Mouse (Mus musculus) right cerebral cortex, postnatal 4 days (tissue): ENCODE measurements around the gene Pde8a.

Experiments
- DNase-seq: peaks from one replicate; pipeline ENCODE4 v3.0.0-alpha.2; 2022

The Pde8a gene

DNA sequence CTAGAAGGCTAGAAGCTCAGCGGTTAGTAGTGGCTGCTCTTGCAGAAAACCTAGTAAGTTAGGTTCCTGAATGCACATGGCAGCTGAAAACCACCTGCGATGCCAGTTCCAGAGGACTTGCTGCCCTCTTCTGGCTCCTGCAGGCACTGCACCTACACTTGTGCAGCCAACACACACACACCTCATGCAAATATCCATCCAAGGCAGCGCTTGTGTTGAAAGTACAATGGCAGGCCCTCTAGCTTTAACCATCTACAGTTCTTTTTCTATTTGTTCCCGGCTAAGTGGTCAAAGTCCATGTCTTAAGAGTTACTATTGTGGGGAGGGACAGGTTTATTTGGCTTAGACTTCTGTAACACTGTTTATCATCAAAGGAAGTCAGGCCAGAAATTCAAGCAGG is 126.4 kb downstream of the Pde8a start:
- DNase-seq: peak; percentile 73

DNA sequence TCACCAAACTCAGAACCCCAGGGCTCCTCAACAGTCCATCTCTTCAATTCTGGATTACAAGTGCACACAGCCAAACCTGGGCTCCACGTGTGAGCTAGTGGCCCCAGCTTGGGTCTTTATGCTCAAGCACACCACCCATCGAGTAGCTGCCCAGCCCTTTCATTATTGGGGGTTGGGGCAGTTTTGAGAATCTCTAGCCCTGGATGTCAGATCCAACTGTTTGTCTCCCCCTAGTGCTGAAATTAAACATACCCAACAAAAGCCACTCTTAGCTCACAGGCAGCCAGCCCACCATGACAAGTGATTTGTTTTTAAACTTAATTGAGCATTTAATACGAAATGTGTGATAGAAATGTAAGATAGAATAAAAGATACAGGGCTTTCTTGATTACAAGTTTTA is 128.2 kb downstream of the Pde8a start:
- DNase-seq: no peak

GRCm38 (mm10) chr7:81342356-81343094 is 129.1 kb downstream of the Pde8a start:
- no peak for DNase-seq

DNA sequence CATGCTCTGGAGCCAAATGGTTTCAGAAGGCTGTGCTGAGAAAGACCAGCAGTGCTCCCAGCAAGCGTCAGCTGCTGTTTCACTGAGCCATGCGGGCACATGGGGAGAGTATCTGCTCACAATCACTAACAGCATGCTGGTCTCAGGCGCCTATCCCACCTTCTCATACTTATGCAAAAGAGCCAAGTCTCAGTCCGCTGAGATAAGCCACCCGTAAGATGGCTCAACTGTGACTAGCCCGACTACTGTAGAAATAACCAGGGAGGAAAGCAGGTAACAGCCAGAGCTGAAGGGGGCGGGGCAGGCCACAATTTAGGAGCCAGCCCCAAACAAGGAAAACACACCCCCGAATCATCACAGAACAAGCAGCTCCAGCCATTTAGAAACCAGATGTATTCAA is 129.9 kb downstream of the Pde8a start:
- DNase-seq: no peak

DNA sequence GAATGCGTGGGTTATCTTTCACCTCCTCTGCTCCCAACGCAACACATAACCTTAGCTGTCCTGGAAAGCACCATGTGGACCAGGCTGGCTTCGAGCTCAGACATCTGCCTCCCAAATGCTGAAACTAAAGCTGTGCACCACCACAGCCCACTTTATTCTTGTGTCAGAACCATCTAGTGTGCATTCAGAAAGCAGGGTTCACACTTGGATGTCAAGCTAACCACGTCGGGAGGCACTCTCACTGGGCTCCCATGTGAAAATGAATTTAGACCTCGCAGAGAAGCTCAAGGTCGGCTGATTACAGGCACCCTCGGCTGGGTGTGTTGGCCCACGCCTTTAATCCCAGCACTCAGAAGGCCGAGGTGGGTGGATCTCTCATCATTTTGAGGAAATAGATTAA is 130.4 kb downstream of the Pde8a start:
- no peak for DNase-seq

DNA sequence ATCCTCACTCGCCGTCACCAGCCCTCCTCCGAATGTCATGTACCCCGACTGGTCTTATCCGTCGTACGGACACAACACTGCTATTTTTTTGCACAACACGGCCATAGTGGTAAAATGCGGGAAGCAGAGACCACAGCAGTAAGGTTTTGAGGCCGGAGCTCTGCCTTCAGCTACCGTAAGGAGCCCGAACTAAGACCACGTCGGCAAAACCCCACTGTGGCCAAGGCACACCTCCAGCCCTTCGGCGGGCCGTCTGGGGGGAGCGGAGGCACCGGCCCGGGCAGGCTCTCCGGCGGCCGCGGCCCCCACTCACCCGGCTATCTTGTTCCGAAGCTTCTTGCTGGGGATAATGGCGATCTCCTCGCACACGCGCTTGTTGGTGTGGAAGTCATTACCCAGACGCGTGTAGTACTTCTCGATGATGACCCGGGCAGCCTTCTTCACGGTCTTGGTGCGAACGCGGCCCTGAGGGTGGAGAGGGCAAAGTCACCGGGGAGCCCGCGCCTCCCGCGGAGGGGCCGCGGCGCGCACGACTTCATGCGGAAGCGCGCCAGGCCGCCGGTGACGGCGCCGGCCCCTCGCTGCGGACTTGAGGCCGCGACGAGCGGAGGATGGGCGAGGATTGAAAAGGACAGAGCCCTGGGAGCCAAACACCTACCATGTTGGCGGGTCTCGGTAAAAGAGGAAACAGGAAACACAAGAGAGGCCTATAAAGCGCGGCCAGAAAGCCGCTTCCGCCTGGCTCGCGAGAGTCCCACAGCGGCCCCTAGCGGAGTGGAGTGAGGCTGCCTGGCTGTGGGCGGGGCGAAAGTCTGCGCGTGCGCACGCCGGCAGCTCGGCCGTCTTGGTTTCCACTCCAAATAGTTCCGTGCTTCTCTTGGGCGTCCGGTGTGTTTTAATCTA is 131.4 kb downstream of the Pde8a start, which contains the start of gene Rps17:
Gene Rps17, minus strand, starts transcription at position 711 of the 903 bp plus-strand sequence.
- DNase-seq: peak; percentile 99

DNA sequence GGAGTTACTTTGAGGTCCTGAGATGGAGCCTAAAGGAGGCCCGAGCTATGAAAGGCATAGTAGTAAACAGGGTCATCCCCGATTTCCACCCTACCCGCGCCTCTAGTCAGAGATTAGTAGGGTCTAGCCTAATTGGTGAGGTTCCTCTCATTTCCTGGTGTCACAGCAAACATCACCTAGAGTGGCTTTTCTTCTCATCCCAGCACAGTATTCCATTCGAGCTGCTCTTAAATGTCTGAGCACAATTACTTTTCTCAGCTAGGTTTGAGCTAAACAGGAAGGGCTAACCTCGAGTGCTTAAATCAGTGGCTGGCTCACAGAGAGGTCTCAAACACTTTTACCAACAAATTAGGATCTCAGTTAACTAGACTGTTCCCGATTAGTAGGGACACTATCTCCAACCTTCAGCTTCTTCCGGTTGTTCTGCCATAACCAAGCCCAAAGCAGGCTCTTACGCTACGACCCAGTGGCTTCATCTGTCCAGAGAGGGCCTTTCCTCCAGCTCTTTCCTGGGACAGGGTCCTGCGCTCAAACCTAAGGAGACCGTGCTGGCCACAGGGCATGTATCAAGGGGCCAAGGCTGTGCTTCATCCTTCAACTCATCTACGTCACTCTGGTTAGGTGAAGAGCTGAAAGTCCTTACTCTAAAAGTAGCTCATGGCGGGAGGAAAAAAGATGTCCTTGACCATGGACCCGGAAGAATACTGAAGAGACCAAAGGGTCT is 132.2 kb downstream of the Pde8a start:
- no peak for DNase-seq

DNA sequence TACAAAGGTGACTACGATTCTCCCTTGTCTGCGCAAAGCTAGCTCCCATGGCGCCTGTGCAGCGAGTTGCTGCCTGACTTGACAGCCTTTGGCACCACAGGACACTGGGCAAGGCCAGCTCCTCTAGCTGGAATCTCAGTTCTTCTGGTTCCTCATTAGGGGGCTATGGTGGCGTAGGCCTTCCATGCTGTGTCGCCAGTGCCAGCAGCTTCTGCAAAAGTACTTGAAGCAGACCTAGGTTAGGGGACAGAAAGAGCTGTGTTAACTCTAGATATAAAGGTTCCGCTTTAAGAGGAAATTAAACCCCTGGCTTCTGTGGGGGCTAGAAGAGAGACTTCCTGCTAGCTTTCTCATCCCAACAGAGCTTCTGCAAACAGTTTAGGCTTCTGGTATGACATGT is 134.8 kb downstream of the Pde8a start:
- DNase-seq: no peak

- DNase-seq: no peak
Measured at GRCm38 (mm10) chr7:81351826-81352225, 138.4 kb downstream of the Pde8a start.

DNA sequence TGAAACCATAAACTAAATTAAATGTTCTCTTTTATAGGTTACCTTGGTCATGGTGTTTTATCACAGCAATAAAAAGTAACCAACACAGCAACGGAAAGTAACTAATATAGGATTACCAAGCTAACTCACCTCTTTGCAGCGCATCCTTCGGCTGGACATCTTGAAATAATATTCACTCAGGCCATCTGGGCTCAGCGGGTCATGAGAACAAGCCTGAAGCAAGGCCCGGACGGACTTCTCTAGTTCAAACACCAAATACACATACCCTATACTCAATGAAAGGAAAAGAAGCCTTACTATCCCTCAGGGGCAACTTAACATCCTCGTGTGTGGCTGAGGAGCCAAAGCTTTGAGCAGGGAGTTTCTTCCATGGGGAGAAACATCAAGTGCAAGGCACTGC is 142.3 kb downstream of the Pde8a start:
- DNase-seq: no peak

DNA sequence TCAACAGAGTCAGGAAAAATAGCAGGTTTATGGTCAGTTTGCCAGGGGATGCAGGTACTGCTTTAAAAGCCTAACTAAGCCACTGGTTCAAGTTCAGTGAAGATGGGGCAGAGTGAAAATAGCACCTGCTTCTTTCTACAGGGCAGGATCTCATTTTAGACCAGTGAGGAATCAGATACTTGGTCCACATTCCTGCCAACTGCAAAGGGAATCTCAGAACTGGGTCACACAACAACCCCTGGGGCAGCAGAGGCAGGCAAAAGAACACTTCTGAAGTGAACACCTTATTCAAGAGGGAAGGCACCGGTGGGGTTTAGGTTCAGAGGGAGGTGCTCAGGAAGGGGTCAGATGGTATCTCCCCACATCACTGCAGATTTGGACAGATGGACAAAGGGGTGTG is 143.0 kb downstream of the Pde8a start:
- no peak for DNase-seq

- no peak for DNase-seq
Measured at GRCm38 (mm10) chr7:81356975-81357374, 143.6 kb downstream of the Pde8a start.

- DNase-seq: no peak
Measured at GRCm38 (mm10) chr7:81367946-81368345, 154.6 kb downstream of the Pde8a start.

GRCm38 (mm10) chr7:81369724-81370123 is 156.3 kb downstream of the Pde8a start:
- DNase-seq: no peak

GRCm38 (mm10) chr7:81371811-81372210 is 158.4 kb downstream of the Pde8a start:
- no peak for DNase-seq

- peak; percentile 64 for DNase-seq
Measured at GRCm38 (mm10) chr7:81372337-81372920, 159.0 kb downstream of the Pde8a start.

DNA sequence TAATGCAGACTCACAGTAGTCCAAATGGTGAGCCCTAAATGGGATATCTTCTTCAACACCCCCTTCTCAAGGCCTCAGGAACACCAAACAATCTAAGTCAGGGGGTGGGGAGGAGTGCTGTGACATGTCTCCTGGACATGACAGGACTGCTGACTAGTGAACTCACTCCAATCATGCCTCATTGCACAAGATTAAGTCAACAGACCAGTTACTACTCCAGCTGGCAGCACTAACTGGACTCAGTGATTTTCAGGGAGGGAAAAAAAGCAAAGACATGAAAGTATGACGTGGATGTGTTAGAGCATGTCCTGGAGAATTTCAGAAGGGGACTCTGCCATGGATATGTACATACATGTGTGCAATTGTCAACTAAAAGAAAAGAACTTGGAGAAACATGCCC is 166.0 kb downstream of the Pde8a start:
- no peak for DNase-seq
